Mouse (Mus musculus) heart, postnatal 0 days (tissue): ENCODE data around the gene Slc7a6os.

Experiments
- CTCF ChIP-seq: IDR thresholded peaks from 2 replicates; pipeline ENCODE4 v1.5.1; 2016; ENCODE audit warnings: antibody characterized with exemption, control low read depth, low read depth
- EP300 ChIP-seq: IDR thresholded peaks from 2 replicates; pipeline ENCODE4 v1.6.1; 2016; ENCODE audit warnings: antibody characterized with exemption, low read depth

GRCm38 (mm10) chr8:106186394-106186793 lies 24.3 kb downstream of the Slc7a6os start:
- TF ChIP-seq CTCF (no peak), EP300 (no peak)
